Mouse (Mus musculus): ENCODE measurements around the gene Cacna2d1.
A peak's percentile ranks its signal among the peaks of the same experiment; 100 is the strongest.

Gene Cacna2d1

GRCm38 (mm10) chr5:16281229-16281628 lies 346.7 kb downstream of the Cacna2d1 start:
- no peak for DNase-seq (ENCODE audit: low spot score)

GRCm38 (mm10) chr5:16293223-16293622 lies 358.7 kb downstream of the Cacna2d1 start:
- DNase-seq (ENCODE audit: low spot score), result peak; percentile 67

GRCm38 (mm10) chr5:16293825-16294224 lies 359.3 kb downstream of the Cacna2d1 start:
- DNase-seq (ENCODE audit: low spot score), result no peak

- DNase-seq (ENCODE audit: low spot score), result no peak
Observed at GRCm38 (mm10) chr5:16294708-16295107, 360.2 kb downstream of the Cacna2d1 start.

GRCm38 (mm10) chr5:16297170-16297771 lies 362.8 kb downstream of the Cacna2d1 start:
- no peak for DNase-seq (ENCODE audit: low spot score)

- no peak for DNase-seq (ENCODE audit: low spot score)
Observed at GRCm38 (mm10) chr5:16299631-16300030, 365.1 kb downstream of the Cacna2d1 start.

GRCm38 (mm10) chr5:16309168-16310006 lies 374.9 kb downstream of the Cacna2d1 start:
- DNase-seq (ENCODE audit: low spot score), result peak; percentile 69

GRCm38 (mm10) chr5:16314242-16314641 lies 379.8 kb downstream of the Cacna2d1 start:
- no peak for DNase-seq (ENCODE audit: low spot score)

GRCm38 (mm10) chr5:16315983-16316390 lies 381.5 kb downstream of the Cacna2d1 start:
- DNase-seq (ENCODE audit: low spot score), result no peak

GRCm38 (mm10) chr5:16317680-16318242 lies 383.3 kb downstream of the Cacna2d1 start:
- no peak for DNase-seq (ENCODE audit: low spot score)

- no peak for DNase-seq (ENCODE audit: low spot score)
Observed at GRCm38 (mm10) chr5:16326610-16327009, 392.1 kb downstream of the Cacna2d1 start.

GRCm38 (mm10) chr5:16345393-16345792 lies 410.9 kb downstream of the Cacna2d1 start:
- no peak for DNase-seq (ENCODE audit: low spot score)

- DNase-seq (ENCODE audit: low spot score), result no peak
Observed at GRCm38 (mm10) chr5:16355816-16356215, 421.3 kb downstream of the Cacna2d1 start.

GRCm38 (mm10) chr5:16357709-16358108 lies 423.2 kb downstream of the Cacna2d1 start:
- no peak for DNase-seq (ENCODE audit: low spot score)

- DNase-seq (ENCODE audit: low spot score), result no peak
Observed at GRCm38 (mm10) chr5:16362076-16362475, 427.6 kb downstream of the Cacna2d1 start.

GRCm38 (mm10) chr5:16363171-16363570 lies 428.7 kb downstream of the Cacna2d1 start:
- no peak for DNase-seq (ENCODE audit: low spot score)

- no peak for DNase-seq (ENCODE audit: low spot score)
Observed at GRCm38 (mm10) chr5:16370706-16371105, 436.2 kb downstream of the Cacna2d1 start.

- DNase-seq (ENCODE audit: low spot score), result no peak
Observed at GRCm38 (mm10) chr5:16373966-16374365, 439.5 kb downstream of the Cacna2d1 start.

GRCm38 (mm10) chr5:16376329-16376908 lies 441.9 kb downstream of the Cacna2d1 start:
- DNase-seq (ENCODE audit: low spot score), result no peak

GRCm38 (mm10) chr5:16410011-16410410 lies 475.5 kb downstream of the Cacna2d1 start:
- DNase-seq (ENCODE audit: low spot score), result no peak

GRCm38 (mm10) chr5:16414693-16415092 lies 480.2 kb downstream of the Cacna2d1 start:
- no peak for DNase-seq (ENCODE audit: low spot score)

GRCm38 (mm10) chr5:16417996-16418395 lies 483.5 kb downstream of the Cacna2d1 start:
- DNase-seq (ENCODE audit: low spot score), result peak; percentile 5

GRCm38 (mm10) chr5:16418504-16418903 lies 484.0 kb downstream of the Cacna2d1 start:
- DNase-seq (ENCODE audit: low spot score), result no peak
